Mouse (Mus musculus): ENCODE data around the gene Gga3. TPM values are rescaled to one million over a fixed set of nuclear protein-coding genes. Genes with fewer than 3 reads are reported as not detected.
A peak's percentile ranks its signal among the peaks of the same experiment; 100 is the strongest.

Gene Gga3
- polyA plus RNA-seq, 1 experiment: 0.78 TPM

GRCm38 (mm10) chr11:115590526-115591075 lies 13.2 kb downstream of the Gga3 start:
- H3K36me3 ChIP-seq (ENCODE audit: control insufficient read depth): peaks cover 95% of the 10 kb centered on the region
- no peak for TF ChIP-seq TAL1 (IDR thresholded peaks at IDR 0.05; ENCODE audit: low read length)
- no peak for TF ChIP-seq GATA1 (IDR thresholded peaks at IDR 0.05; ENCODE audit: low read length)
- H3K4me3 ChIP-seq (replicated peaks): no peak overlapping the region
- H3K4me1 ChIP-seq (ENCODE audit: control insufficient read depth): no peaks in the 10 kb centered on the region
- H3K9me3 ChIP-seq (ENCODE audit: control insufficient read depth, low read length): no peaks in the 10 kb centered on the region
- no peaks in the 10 kb centered on the region for H3K27me3 ChIP-seq (ENCODE audit: control insufficient read depth)

- Histone ChIP-seq H3K9me3 (ENCODE audit: control insufficient read depth, low read length) (no peaks in the 10 kb centered on the region), H3K27me3 (ENCODE audit: control insufficient read depth) (no peaks in the 10 kb centered on the region), H3K36me3 (ENCODE audit: control insufficient read depth) (peaks cover 97% of the 10 kb centered on the region), H3K4me1 (ENCODE audit: control insufficient read depth) (no peaks in the 10 kb centered on the region), H3K4me3 (replicated peaks) (no peak overlapping the region)
- TF ChIP-seq GATA1 (IDR thresholded peaks at IDR 0.05; ENCODE audit: low read length) (no peak), TAL1 (IDR thresholded peaks at IDR 0.05; ENCODE audit: low read length) (no peak)
Observed at GRCm38 (mm10) chr11:115587984-115588383, 15.9 kb downstream of the Gga3 start.

- H3K9me3 ChIP-seq (ENCODE audit: control insufficient read depth, low read length): no peaks in the 10 kb centered on the region
- H3K4me3 ChIP-seq (replicated peaks): no peak overlapping the region
- peaks cover 98% of the 10 kb centered on the region for H3K36me3 ChIP-seq (ENCODE audit: control insufficient read depth)
- no peaks in the 10 kb centered on the region for H3K4me1 ChIP-seq (ENCODE audit: control insufficient read depth)
- no peaks in the 10 kb centered on the region for H3K27me3 ChIP-seq (ENCODE audit: control insufficient read depth)
- TF ChIP-seq GATA1 (IDR thresholded peaks at IDR 0.05; ENCODE audit: low read length) (no peak), TAL1 (IDR thresholded peaks at IDR 0.05; ENCODE audit: low read length) (no peak)
Observed at GRCm38 (mm10) chr11:115586403-115586802, 17.4 kb downstream of the Gga3 start.

- no peaks in the 10 kb centered on the region for H3K4me1 ChIP-seq (ENCODE audit: control insufficient read depth)
- H3K27me3 ChIP-seq (ENCODE audit: control insufficient read depth): no peaks in the 10 kb centered on the region
- H3K4me3 ChIP-seq (replicated peaks): no peak overlapping the region
- peaks cover 98% of the 10 kb centered on the region for H3K36me3 ChIP-seq (ENCODE audit: control insufficient read depth)
- H3K9me3 ChIP-seq (ENCODE audit: control insufficient read depth, low read length): no peaks in the 10 kb centered on the region
- TF ChIP-seq TAL1 (IDR thresholded peaks at IDR 0.05; ENCODE audit: low read length) (no peak), GATA1 (IDR thresholded peaks at IDR 0.05; ENCODE audit: low read length) (no peak)
Observed at GRCm38 (mm10) chr11:115585573-115586100, 18.2 kb downstream of the Gga3 start.

- H3K4me3 ChIP-seq (replicated peaks): no peak overlapping the region
- no peaks in the 10 kb centered on the region for H3K4me1 ChIP-seq (ENCODE audit: control insufficient read depth)
- H3K27me3 ChIP-seq (ENCODE audit: control insufficient read depth): no peaks in the 10 kb centered on the region
- H3K36me3 ChIP-seq (ENCODE audit: control insufficient read depth): peaks cover 95% of the 10 kb centered on the region
- TF ChIP-seq GATA1 (IDR thresholded peaks at IDR 0.05; ENCODE audit: low read length): no peak
- TF ChIP-seq TAL1 (IDR thresholded peaks at IDR 0.05; ENCODE audit: low read length): no peak
- no peaks in the 10 kb centered on the region for H3K9me3 ChIP-seq (ENCODE audit: control insufficient read depth, low read length)
Observed at GRCm38 (mm10) chr11:115584376-115585073, 19.3 kb downstream of the Gga3 start.

GRCm38 (mm10) chr11:115582913-115583606 lies 20.8 kb downstream of the Gga3 start:
- Histone ChIP-seq H3K27me3 (ENCODE audit: control insufficient read depth) (no peaks in the 10 kb centered on the region), H3K4me3 (replicated peaks) (no peak overlapping the region), H3K4me1 (ENCODE audit: control insufficient read depth) (no peaks in the 10 kb centered on the region), H3K9me3 (ENCODE audit: control insufficient read depth, low read length) (no peaks in the 10 kb centered on the region), H3K36me3 (ENCODE audit: control insufficient read depth) (peaks cover 97% of the 10 kb centered on the region)
- TF ChIP-seq TAL1 (IDR thresholded peaks at IDR 0.05; ENCODE audit: low read length) (no peak), GATA1 (IDR thresholded peaks at IDR 0.05; ENCODE audit: low read length) (no peak)

GRCm38 (mm10) chr11:115579080-115579479 lies 24.8 kb downstream of the Gga3 start:
- no peak for TF ChIP-seq GATA1 (IDR thresholded peaks at IDR 0.05; ENCODE audit: low read length)
- TF ChIP-seq TAL1 (IDR thresholded peaks at IDR 0.05; ENCODE audit: low read length): no peak
- Histone ChIP-seq H3K4me3 (replicated peaks) (no peak overlapping the region), H3K4me1 (ENCODE audit: control insufficient read depth) (no peaks in the 10 kb centered on the region), H3K9me3 (ENCODE audit: control insufficient read depth, low read length) (no peaks in the 10 kb centered on the region), H3K27me3 (ENCODE audit: control insufficient read depth) (no peaks in the 10 kb centered on the region), H3K36me3 (ENCODE audit: control insufficient read depth) (peaks cover 72% of the 10 kb centered on the region)

GRCm38 (mm10) chr11:115564961-115565360 lies 38.9 kb downstream of the Gga3 start:
- H3K9me3 ChIP-seq (ENCODE audit: control insufficient read depth, low read length): no peaks in the 10 kb centered on the region
- TF ChIP-seq GATA1 (IDR thresholded peaks at IDR 0.05; ENCODE audit: low read length): no peak
- TF ChIP-seq TAL1 (IDR thresholded peaks at IDR 0.05; ENCODE audit: low read length): no peak
- H3K36me3 ChIP-seq (ENCODE audit: control insufficient read depth): peaks cover 47% of the 10 kb centered on the region
- H3K4me3 ChIP-seq (replicated peaks): peak overlapping the region; percentile 99
- H3K27me3 ChIP-seq (ENCODE audit: control insufficient read depth): no peaks in the 10 kb centered on the region
- H3K4me1 ChIP-seq (ENCODE audit: control insufficient read depth): peaks cover 43% of the 10 kb centered on the region
